Mouse (Mus musculus): ENCODE results near the gene Abhd17b. TPM values are rescaled to one million over a fixed set of nuclear protein-coding genes. Genes with fewer than 3 reads are reported as not detected.
"Not testable (repeated sequence)": the region's sequence is repeated elsewhere in the genome, so short reads cannot be mapped to it uniquely, and the experiment has no call there.

The Abhd17b gene
- 10 to 100 TPM; 41.4 to 45.8 TPM for total RNA-seq (2021)
- long read RNA-seq, experiment 1, transcript Abhd17b-201 (4 exons, 2,259 nt), result major isoform, 16 of 18 reads
- long read RNA-seq, experiment 1, partial matches to known transcripts, result 0 of 18 reads
- long read RNA-seq, experiment 1, other reads (novel, unspliced or antisense), result 0 of 18 reads
- long read RNA-seq, experiment 2, transcript Abhd17b-201 (4 exons, 2,259 nt), result major isoform, 32 of 36 reads
- long read RNA-seq, experiment 2, partial matches to known transcripts, result 2 of 36 reads
- long read RNA-seq, experiment 2, other reads (novel, unspliced or antisense), result 2 of 36 reads

DNA sequence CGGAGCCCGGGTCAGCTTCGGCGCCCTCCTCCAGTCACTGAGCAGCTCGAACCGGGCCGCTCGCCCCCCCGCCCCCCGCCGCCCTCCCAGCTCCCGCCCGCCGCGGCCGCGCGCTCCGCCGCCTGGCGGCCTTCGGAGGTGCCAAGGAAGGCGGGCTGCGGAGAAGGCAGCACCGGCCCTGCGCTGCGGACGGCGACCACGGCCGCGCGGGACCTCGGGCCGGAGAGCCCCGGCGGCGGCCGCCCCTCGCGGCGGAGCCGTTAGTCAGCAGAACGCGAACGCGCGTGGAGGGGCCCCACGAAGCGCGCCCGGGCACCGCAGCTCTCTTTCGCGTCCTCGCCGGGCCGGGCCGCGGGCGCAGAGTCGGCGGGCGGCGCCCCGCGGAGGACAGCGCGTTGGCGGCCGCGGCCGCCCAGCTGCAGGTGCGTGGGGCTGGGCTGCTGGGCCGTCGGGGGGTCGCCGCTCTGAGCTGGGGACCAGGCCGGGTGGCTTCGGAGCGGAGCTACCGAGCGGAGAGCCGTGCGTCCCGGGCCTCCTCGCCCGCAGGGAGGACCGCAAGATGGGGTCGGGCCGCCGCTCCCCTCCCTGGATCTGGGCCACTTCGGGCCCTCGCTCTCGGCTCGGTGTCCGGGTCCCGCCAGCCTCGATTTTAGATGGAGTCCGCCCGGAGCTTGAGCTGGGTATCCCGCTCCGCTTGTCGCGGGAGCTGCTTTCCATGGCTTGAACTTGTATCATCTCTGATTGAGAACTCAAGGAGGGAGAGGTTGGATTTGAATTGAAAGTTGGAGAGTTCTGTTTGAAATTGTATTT is at the start of gene Abhd17b:
Gene Abhd17b, plus strand, starts transcription at position 14 of the 810 bp plus-strand sequence.
- Histone ChIP-seq H3K4me3 (peak within 1 kb of the TSS; percentile 90), H3K27ac (peak within 1 kb of the TSS; percentile 89)
- peak in 1 of 2 experiments; percentile 33 for DNase-seq (ENCODE audit: low spot score in 2 of 2)
- TF ChIP-seq CTCF (conservative IDR thresholded peaks at IDR 0.05), result peak; percentile 48

DNA sequence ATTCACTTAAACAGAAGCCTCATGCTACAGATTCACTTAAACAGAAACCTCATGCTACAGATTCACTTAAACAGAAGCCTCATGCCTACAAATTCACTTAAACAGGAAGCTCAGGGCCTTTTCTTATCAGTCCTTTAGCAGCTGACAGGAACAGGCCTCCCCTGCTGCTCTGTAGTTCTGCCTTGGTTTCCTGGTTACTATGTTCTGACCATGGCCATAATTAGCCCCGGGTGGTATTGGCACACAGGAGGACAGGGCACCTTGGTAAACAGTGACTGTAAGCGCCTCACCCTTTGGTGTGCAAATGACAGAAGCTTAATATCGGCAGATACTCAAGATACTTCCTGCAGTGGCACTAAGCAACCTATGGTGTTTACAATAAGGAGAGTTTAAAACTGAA is 49.1 kb upstream of the Abhd17b start:
- TF ChIP-seq CTCF (conservative IDR thresholded peaks at IDR 0.05), result no peak
- no peak overlapping the region for H3K27ac ChIP-seq
- no peak overlapping the region for H3K4me3 ChIP-seq
- DNase-seq (ENCODE audit: low spot score in 2 of 2), result no peak

DNA sequence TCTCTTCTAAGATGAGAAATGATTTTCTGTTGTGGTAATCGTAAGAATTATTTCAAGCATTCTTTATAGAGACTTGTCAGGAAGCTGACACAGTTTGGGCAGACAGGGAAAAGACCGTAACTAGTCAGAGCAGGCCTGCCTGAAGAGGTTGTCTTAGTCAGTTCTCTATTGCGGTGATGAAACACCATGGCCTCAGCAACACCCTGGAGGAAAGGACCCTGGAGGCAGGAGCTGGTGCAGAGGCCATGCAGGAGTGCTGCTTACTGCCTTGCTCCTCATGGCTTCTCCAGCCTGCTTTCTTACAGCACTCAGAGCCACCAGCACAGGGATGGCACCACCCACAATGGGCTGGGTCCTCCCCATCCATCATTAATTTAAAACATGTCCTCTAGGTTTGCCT is 47.7 kb upstream of the Abhd17b start:
- no peak for DNase-seq (ENCODE audit: low spot score in 2 of 2)
- Histone ChIP-seq H3K27ac (no peak overlapping the region), H3K4me3 (no peak overlapping the region)
- TF ChIP-seq CTCF (conservative IDR thresholded peaks at IDR 0.05), result no peak

DNA sequence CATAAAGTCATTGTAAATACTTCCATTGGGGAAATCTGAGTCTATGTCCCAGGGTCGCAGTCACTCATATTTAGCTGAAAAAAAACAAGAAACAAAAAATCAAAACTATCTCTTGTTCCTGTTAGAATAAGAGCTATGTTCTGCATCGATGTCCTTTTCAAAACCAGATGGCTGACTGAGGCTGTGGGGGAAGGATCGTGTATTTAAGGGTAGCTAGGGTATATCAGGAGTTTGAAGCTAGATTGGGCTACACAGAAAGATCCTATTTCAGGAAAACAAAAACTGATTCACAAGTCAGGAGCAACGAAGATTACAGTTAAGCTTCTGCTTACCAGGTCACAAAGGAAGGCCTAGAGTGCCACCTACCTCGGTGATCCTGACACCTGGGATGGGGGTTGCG is 42.7 kb upstream of the Abhd17b start:
- Histone ChIP-seq H3K4me3 (no peak overlapping the region), H3K27ac (peak overlapping the region; percentile 18; the same call in 1 of the 2 replicates)
- DNase-seq (ENCODE audit: low spot score in 2 of 2), result no peak
- no peak for TF ChIP-seq CTCF (conservative IDR thresholded peaks at IDR 0.05)

DNA sequence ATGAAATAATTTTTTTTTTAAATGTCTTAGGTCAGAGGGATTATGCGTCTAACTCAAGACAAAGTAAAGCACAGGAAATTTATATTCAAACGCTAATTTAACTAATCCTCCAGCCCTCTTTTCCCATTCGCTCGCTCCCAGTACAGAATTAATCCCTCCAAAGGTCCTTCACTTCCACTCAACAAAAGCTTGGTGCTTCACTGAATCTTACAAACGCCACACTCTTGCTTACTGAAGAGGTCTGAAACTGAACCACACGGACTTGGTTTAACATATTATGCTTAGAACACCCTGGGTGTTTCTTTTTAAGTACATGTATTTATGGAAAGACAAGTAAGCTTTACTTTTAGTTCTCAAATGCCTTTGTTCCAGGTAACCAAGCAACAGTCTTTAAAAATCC is 41.7 kb upstream of the Abhd17b start:
- H3K4me3 ChIP-seq, result no peak overlapping the region
- no peak for TF ChIP-seq CTCF (conservative IDR thresholded peaks at IDR 0.05)
- H3K27ac ChIP-seq, result no peak overlapping the region
- no peak for DNase-seq (ENCODE audit: low spot score in 2 of 2)

DNA sequence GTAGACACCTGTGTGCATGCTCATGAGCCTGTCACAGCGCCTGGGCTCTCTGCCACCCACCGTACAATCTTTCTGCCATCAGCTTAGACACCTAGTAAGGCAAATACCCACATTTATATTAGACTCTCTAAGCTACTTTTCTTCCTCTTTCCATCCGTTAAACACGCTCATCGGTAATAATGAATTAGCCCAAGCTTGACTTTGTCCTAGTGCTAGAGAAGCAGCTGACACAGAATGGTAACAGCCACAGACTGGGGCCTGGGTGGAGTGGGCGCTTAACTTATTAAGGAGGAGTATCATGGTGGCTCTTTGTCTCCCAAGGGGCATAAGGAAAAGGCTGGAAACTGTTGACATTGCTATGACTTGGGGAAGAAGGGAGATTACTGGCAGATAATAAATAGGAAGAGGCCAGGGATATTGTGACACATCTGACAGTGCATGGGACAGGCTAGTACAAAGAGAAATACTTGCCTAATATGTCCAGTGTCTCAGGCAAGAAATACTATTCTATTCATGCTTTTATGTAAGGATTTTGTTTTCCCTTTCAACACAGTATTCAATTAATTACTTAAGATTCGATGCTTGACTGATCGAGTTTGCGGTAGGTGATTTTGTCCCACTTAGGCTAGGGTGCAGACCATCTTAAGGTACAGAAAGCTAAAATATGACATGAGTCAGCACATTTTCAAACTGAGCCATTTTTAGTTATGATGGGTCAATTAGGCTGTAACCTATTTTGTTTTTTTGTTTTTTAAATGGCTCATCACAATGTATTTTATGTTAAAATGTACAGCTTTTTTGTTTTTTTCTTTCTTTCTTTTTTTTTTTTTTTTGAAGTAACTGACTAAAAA is 41.0 kb upstream of the Abhd17b start:
- DNase-seq (ENCODE audit: low spot score in 2 of 2), result no peak
- no peak for TF ChIP-seq CTCF (conservative IDR thresholded peaks at IDR 0.05)
- Histone ChIP-seq H3K4me3 (no peak overlapping the region), H3K27ac (no peak overlapping the region)

DNA sequence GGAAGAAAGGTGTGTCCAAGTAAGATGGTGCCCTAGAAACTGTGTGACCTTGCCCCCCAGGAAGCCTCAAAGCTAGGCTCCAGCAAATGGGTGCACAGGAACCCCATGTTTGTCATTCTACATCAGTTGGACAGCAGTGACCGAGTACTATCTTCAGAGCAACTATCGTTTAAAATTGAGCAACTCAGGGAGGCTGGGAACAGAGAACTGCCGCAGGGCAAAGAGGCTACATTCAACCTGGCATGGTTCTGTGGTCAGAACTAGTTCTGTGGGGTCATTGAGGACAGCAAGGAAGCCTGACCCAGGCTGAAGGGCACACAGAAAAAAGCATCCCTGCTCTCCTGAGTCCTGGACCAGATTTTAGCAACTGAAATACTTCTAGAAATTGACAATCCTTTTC is 37.2 kb upstream of the Abhd17b start:
- no peak for TF ChIP-seq CTCF (conservative IDR thresholded peaks at IDR 0.05)
- no peak for DNase-seq (ENCODE audit: low spot score in 2 of 2)
- no peak overlapping the region for H3K4me3 ChIP-seq
- no peak overlapping the region for H3K27ac ChIP-seq

DNA sequence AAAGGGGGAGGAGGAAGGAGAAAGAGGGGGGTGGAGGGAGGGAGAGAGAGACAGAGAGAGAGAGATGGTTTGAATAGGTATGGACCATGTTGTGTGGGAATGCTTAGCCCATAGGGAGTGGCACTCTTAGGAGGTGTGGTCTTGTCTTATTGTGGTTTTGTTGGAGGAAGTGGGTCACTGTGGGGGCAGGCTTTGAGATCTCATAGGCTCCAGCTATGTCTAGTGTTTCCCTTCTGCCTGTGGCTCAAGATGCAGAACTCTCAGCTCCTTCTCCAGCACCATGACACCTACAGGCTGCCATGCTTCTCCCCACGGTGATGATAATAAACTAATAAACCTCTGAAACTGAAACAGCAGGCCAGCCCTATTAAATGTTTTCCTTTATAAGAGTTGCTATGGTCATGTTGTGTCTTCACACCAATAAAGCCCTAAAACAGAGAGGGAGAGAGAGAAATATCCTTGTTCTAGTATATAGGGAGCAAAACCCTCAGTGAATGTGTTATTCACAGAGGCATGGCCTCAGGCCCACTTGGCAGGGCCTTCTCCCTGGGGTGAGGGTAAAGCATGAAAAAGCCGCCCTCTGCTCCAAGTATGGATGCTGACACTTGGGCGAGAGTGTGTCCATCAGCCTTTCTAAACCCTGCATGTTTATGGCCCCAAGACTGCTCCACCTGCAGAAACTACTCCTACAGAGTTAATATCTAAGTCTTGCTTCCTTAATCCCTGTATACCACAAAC is 29.4 kb upstream of the Abhd17b start:
- no peak for DNase-seq (ENCODE audit: low spot score in 2 of 2)
- H3K4me3 ChIP-seq, result no peak overlapping the region
- TF ChIP-seq CTCF (conservative IDR thresholded peaks at IDR 0.05), result no peak
- peak overlapping the region; percentile 41 for H3K27ac ChIP-seq

DNA sequence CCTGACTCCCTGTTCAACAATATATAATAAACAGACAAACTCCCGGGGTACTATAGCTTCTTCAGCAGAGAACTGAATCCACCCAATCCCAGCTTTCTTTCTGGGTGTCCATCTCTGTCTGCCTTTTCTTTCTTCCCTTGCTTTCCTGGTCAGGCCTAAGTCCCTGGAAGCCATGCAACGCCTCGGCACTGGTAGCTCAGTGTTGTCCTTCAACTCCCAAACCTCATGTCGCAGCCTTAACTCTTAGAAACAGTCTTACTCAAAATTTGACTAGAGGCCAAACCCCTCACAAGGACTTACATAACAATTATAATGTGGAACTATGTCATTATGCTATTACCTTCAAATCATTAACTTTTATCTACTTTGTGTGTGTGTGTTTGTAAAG is 28.8 kb upstream of the Abhd17b start:
- no peak overlapping the region for H3K4me3 ChIP-seq
- TF ChIP-seq CTCF (conservative IDR thresholded peaks at IDR 0.05), result no peak
- peak overlapping the region; percentile 41; the same call in 1 of the 2 replicates for H3K27ac ChIP-seq
- no peak for DNase-seq (ENCODE audit: low spot score in 2 of 2)

DNA sequence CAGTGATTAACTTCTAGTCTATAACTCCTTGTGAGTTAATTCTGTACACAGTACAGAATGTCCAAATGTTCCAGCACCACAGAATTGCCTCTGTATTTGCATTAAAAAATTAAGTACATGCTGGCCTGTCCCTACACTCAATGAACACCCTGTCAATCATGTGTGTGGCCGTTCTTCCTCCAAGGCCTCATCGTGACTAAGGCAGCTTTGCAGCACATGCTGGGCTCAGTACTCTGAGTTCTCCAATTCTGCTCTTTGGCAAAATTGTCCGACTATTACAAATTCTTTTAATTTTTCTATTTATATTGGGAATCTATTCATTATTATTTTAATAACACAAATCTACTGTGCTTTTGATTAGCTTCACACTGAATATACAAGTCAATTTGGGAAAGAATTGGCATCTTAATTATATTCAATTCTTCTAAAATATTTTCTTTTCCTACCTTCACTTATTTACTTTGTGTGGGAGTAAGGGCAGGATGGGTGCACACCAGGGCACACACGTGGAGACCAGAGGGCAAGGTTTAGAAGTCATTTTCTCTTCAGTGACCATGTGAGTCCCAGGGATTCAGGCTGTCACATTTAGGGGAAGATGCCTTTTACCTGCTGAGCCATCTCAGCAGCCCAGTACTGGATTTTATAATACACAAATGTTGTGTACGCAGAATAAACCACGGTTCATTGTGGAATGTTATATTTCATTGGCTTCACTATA is 26.6 kb upstream of the Abhd17b start:
- H3K4me3 ChIP-seq, result no peak overlapping the region
- no peak for TF ChIP-seq CTCF (conservative IDR thresholded peaks at IDR 0.05)
- peak overlapping the region; percentile 39; the same call in 1 of the 2 replicates for H3K27ac ChIP-seq
- DNase-seq (ENCODE audit: low spot score in 2 of 2), result no peak

DNA sequence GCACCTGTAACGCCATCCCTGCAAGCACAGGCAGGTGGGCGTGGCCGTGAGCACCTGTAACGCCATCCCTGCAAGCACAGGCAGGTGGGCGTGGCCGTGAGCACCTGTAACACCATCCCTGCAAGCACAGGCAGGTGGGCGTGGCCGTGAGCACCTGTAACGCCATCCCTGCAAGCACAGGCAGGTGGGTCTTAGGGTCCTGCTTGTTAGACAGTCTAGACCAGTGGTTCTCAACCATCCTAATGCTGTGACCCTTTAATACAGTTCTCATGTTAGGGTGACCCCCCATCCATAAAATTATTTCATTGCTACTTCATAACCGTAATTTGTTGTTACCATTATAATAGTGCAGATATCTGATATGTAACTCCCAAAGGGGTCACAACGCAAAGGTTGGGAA is 24.5 kb upstream of the Abhd17b start:
- not testable (repeated sequence) for DNase-seq (ENCODE audit: low spot score in 2 of 2); H3K4me3 ChIP-seq
- H3K27ac ChIP-seq, result peak overlapping the region; percentile 50; the same call in 1 of the 2 replicates

DNA sequence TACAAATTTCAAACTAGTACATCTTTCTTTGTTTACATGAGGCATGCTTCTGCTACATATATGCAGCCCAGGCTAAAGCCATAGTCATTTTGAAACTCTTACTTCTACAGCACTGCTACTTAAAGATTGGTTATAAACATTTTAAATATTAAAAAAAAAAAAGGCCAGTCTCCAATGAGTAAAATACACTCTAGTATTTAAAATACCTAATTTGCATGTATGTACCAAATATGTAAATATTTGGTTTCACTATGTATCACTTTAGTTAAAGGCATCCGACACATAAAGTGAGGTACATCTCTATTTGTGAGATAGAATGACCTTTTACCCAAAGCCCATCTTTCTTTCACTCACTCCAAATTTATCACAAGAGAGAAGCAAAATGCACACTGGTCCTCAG is 24.0 kb upstream of the Abhd17b start:
- Histone ChIP-seq H3K4me3 (no peak overlapping the region), H3K27ac (peak overlapping the region; percentile 50)
- no peak for TF ChIP-seq CTCF (conservative IDR thresholded peaks at IDR 0.05)
- DNase-seq (ENCODE audit: low spot score in 2 of 2), result no peak
